Mouse (Mus musculus) cortical plate, adult 2 months (tissue): ENCODE measurements around the gene Vegfd.

Source experiments
- CTCF ChIP-seq: fragments of 200-500 bp; IDR thresholded peaks from 2 replicates; pipeline ENCODE4 v1.5.1; 2011; ENCODE audit warnings: mild to moderate bottlenecking, control low read depth, low read length; ENCODE audit not compliant: insufficient read depth; ENCODE audit errors: extremely low read depth
- POLR2A ChIP-seq: fragments of 200-500 bp; IDR thresholded peaks from 2 replicates; pipeline ENCODE4 v1.6.1; 2011; ENCODE audit warnings: mild to moderate bottlenecking, low read length, control low read depth; ENCODE audit not compliant: insufficient read depth; ENCODE audit errors: extremely low read depth

- no peak for TF ChIP-seq POLR2A
- TF ChIP-seq CTCF, result no peak
Measured at GRCm38 (mm10) chrX:164445601-164446000, 72.4 kb downstream of the Vegfd start.
